Mouse (Mus musculus): ENCODE measurements around the gene Htra1.

Htra1 gene

DNA sequence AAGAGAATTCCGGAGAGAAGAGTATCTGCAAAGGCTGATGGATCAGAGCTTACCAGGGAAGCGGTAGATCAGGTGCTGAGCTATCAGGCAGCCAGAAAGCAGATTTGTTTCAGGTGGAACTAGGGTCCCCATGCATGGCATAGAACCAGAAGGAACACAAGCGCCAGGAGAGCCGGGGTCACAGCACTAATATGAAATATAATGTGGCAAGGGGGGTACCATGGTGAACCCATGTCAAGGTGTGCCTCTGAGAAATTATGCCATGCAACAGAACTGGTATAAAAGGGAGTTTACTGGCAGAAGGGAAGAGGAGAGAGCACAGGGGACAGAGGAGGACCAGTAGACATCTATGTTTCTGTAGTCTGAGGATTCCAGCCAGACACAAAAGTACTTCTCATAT lies 1.3 kb upstream of the Htra1 start:
- no peak for DNase-seq (ENCODE audit: low spot score in 2 of 2)

DNA sequence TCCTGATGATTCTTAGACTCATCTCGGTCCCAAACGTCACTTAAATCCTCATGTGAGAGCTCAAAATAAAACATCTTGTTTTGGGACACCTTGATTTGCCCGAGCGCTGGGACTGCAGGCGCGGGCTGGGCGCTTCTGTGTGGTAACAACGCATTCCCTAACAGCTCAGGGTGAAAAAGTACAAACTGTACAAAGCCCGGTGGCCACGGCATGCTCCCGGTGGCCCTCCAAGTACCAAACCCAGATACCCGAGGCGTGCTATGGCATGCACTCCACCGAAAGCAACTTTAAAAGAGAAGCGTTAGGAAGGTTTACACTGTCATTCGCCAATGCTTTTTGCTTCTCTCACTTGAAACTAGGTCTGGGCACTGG lies 504 bp upstream of the Htra1 start:
- DNase-seq (ENCODE audit: low spot score in 2 of 2): no peak

DNA sequence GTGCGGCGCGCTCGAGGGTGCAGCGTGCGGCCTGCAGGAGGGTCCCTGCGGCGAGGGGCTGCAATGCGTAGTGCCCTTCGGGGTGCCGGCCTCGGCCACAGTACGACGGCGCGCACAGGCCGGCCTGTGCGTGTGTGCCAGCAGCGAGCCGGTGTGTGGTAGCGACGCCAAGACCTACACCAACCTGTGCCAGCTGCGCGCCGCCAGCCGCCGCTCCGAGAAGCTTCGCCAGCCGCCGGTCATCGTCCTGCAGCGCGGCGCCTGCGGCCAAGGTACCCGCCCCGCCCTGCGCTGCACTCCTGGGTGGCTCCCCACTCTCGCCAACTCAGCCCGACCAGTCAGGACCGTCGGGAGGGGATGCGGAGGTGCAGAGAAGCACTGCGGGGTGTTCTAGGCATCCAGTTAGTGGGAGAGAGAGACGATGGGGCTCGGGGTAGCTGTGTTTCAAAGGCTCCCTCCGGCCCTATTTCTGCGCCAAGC lies 601 bp downstream of the Htra1 start:
- DNase-seq (ENCODE audit: low spot score in 2 of 2): no peak

DNA sequence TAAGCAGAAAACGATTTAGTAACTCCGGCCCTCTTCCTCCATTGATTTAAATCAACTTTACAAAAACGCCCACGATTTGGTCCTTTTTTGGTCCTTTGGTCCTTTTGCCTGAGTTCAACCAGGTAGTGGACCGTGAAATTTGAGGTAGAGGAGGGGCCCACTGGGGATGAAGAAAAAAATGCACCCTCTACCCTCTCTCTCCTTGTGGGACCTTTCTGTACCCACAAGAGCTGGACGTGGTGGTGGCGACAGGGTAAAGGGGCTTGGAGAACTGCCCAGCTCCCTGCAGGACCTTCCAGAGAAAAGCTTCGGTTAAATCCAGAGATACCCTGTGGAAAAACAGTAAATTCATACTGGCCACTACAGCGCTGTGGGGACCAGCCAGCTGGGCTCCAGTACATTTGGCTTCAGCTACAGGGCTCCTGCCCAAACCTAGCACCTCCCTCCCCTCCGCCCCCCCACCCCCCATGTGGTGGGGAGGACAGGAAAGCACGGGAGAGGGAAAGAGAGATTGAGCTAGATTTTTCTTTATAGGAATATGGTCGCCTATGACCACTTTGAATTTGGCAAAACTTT lies 1.4 kb downstream of the Htra1 start:
- no peak for DNase-seq (ENCODE audit: low spot score in 2 of 2)

DNA sequence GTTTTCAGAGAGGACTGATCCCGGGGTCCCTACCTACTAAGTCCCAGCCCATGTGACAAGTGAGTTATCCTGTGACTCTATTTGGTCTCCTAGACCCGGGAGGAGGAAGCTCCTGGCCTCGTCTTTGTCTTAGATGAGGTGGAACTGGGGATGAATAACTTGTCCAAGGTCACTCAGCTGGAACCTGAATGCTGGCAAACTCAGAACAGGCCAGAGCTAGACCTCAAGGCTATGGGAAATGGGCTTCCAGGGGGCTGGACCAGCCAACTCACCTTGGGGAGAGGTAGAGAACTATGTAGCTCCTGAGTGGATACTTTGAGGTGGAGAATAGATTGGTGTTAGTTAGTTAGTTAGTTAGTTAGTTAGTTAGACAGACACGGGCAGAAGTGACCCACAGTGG lies 2.1 kb downstream of the Htra1 start:
- no peak for DNase-seq (ENCODE audit: low spot score in 2 of 2)

DNA sequence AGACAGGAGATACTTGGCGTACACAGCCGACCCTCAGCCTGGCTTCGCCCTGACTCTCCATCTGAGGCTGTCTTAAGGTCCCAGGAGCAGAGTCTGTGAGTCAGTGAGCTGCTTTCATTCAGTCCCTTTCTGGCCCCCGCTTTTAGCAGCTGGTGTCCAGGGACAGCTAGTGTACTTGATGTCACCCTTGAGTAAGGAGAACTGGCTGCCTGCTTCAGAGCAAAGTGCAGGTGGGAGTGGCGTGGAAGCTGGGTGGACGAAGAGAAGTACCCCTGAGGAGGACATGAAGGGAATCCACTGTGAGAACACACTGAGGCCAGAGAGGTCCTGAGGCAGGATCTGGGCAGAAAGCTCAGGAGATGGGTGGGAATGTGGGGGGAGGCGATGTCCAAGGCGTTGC lies 3.0 kb downstream of the Htra1 start:
- no peak for DNase-seq (ENCODE audit: low spot score in 2 of 2)

DNA sequence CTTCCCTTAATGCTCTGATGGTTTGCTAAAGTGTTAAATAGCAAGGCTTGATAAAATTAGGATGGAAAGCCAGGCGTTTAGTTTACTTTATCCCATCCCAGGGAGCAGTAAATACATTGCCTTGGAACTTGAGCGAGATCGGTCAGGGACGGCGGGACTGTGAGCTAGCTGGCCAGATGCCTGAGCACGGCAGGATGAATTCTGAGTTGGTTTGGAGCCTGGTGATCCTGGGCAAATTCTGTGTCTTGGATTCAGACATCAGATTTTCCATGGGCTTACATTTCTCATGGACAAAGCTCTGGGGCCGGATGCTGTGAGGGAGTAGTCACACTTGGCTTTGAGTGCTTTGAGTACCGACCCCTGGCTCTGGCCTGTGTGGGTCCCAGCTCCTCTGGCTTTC lies 4.8 kb downstream of the Htra1 start:
- no peak for DNase-seq (ENCODE audit: low spot score in 2 of 2)

DNA sequence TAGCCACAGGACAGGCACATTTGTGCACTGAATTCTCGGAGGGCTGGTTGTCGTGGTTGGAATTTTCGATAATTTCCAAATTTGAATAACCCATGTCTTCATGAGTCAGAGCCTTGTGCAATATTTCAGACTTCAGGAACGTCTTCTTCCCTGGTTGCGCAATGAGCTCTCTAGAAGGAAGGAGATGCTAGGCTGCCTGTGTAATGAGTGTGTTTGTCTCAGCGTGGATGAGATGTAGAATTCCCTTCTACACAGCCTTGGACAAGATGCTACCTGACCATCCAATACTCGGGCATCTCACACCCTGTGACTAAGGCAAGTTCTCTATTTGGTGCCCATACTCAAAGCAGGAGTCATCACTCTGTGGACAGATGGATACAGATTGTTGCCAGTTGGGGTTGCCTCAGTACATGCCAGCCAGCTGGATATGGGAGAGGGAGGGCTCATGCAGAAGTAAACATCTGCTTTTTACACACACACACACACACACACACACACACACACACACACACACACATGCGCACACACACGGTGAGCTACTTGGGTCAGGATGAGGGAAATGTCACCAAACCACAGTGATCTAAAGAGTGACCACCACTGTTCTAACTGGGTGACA lies 7.5 kb downstream of the Htra1 start:
- DNase-seq (ENCODE audit: low spot score in 2 of 2): no peak

DNA sequence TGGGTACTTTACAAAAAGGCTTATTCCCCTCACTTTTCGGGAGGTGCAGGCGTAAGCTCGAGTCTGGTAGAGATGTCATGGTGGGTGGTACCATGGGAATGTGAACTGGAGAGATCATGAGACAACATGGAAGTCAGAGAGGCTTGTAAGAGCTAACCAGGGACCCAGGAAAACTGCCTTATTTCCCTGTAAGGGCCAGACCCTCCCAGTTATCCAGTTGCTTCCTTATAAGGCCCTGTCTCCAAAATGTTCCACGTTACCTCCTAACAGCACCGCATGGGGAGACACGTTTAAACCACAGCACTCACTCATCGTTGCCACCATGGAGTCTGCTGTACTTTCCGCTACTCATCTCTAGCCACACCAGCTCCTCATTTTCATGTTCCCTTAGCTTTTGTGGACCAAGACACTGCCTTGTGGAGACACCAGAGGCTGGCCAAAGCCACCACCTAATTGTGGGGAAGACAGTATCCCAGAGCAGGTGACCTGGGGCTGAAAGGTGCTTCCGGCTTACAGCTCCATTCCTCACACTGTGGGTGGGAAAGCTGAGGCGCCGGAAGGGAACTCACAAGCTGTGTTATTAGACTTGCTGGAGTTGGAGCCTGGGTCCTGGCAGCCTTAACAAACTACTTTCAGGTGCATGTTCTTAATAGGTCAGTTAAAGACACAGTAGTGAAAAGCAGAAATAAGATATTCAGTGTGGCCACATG lies 9.0 kb downstream of the Htra1 start:
- DNase-seq (ENCODE audit: low spot score in 2 of 2): no peak

DNA sequence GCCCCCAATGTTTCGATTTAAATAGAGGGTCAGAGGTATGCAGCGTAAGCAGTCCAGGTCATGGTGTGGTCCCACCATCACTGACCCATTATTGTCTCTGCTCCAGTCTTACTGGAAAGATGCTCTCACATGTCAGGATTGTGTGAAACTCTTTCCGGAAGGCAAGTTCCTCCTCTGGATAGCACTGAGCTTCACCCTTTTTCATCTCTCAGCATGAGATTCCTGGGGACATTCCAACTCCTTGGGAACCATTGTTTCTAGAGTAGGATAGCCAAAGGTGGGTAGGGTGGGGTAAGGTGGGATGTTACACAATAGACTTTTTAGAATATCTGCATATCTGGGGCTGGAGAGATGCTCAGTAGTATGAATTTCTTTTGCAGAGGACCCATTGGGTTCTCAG lies 9.8 kb downstream of the Htra1 start:
- no peak for DNase-seq (ENCODE audit: low spot score in 2 of 2)

DNA sequence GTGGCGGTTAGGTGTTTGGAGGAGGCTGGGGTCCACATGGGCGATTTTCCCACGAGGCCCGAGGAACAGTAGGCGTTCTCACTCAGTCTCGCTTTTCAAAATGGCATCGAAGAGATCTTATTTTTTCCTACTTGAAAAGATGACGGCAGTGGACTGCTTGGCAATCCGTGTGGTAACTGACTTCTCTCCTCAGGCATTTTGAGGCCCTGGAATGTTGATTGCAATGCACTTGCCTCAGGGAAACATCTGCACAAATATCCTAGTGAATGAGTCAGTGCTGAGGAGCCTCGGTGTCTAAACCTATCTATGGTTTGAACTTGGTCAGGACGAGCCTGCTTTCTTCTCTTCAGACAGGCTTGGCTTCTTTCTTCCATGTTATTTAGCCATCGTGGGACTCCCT lies 10.4 kb downstream of the Htra1 start:
- no peak for DNase-seq (ENCODE audit: low spot score in 2 of 2)

DNA sequence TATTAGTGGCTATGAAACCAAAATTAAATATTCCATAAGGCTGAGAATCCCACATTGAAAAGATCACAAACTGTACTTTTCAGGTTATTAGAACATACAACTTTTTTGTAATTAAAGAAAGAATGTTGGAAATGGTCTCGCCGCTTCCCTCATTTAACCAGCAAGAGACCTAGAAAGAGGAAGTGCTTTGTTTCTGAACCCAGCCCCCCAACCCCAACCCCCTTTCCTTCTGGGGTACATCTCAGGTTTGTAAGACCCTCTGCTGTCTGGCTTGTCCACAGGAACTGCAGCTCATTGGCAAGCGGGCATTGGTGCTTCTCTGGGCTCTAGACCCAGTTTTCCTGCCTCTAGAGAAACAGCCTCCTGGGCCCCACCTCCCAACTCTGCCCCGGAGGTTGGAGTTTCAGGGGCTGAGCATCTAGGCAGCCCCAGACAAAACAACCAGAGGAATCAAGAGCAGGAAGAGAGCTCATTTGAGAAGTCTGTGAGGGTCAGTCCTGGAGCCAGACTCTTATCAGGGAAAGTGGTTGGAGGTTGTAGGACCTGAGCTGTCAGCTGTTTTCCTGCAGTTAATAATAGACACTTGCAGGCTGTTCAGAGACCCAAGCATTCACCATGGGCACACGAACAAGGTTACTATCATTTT lies 12.8 kb downstream of the Htra1 start:
- DNase-seq (ENCODE audit: low spot score in 2 of 2): no peak

DNA sequence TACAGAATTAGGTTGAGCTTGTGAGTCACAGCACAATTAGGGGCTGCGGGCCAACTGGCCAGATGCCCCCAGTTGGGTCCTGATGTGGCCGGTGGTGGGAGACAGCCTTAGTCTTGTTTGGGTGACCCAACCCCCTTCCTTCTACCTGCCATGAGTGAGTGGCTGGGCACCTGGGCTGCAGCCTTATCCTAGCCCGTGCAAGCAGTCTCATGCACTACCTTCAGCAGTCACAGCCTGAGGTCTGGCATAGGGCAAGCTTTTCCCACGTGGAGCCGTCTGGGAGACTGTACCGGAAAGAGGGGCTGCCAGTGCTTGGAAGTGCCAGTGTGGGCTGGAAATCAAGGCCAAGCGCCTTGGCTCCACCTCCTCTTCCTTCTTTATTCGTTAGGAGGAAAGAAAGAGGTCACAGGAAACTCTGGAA lies 13.4 kb downstream of the Htra1 start:
- peak in 1 of 2 experiments; percentile 47 for DNase-seq (ENCODE audit: low spot score in 2 of 2)

DNA sequence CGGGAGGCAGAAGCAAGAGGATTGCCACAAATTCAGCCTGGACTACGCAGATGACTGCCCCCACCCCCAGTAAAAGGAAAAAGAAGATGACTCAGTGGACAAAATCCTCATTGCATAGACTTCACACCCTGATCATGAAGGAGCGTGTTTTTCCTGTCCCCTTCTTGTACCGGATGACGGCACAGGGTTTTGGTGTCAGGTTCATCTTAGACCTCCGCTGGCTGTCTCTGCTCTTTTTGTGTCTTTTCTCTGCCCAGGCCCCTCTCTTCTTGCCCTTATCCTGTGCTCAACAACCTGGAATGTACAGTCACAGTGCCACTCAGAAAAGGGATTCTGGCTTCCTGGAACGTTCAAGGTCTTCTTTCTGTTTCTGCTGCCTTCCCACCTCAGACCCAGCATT lies 14.6 kb downstream of the Htra1 start:
- no peak for DNase-seq (ENCODE audit: low spot score in 2 of 2)

DNA sequence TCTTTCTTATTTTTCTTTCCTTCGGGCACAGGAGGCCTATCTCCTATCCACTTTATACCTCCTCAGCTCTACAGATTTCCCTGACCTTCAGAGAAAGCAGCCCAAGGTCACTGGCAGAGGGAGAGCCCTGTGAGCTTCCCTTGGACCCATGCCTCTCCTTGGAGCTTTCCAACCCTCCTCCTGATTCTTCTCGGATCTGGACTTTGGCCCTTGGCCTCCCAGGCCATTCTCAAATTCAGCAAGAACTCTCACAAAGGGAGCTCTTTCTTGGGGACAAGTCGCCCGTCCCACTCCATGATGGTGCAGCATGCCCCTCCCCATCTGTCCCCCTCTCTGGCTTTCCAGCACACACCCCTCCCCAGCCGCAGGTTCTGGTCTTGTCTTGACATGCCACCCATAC lies 15.1 kb downstream of the Htra1 start:
- no peak for DNase-seq (ENCODE audit: low spot score in 2 of 2)

DNA sequence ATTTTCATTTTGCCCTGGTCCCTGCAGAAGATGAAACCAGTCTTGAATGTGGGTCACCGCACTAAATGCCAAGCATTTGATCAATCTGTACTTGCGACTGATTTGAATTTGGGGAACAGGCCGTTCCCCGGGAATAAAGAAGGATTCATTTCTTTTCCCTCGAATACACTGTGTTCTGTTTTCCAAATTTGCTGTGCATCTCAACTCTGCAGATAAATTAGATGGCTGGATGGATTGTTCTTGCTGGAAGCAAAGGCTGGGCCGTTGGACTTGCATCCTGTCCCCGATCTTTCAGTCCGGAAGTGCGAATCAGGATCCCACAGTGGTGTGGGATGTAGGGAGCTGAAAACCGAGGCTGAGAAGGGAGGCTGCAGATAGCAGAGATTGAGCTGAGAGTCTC lies 17.5 kb downstream of the Htra1 start:
- DNase-seq (ENCODE audit: low spot score in 2 of 2): peak in 1 of 2 experiments; percentile 39

DNA sequence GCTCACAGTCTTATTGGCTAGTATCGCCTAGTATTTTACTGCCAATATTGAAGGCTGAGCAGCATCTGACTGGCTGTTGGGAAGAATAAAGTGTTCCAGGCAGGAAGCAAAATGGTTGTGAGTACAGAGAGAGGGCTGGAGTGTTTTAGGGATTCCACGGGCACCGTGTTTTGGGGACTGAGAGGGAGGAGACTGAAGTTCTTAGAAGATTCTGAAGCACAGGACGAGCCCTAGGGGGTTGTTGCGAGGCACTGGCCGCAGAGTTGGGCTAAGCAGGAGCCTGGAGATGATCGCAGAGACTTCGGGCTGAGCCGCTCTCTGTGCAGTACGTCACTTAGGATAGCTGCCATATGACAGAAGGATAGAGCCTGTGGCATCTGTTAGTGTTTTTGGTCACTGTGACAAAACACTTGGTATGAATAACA lies 18.3 kb downstream of the Htra1 start:
- no peak for DNase-seq (ENCODE audit: low spot score in 2 of 2)

DNA sequence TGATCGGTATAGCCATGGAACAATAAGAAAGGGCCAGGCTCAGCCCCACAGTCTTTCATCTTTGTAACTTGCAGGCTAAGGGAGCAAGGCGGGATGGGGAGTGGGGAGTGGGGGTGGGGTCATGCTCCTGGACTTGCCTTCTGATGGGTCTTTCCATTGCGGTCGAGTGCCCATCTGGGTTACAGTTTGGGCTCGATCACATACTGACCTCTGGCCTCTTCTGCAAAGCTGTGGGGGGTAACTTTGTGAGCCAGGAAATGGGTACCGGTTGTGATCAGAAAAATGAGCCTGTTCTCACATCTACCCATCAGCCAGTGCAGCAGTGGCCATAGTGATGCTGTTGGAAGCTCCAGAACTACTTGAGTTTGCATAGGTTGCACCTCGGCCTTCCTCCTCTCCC lies 22.6 kb downstream of the Htra1 start:
- no peak for DNase-seq (ENCODE audit: low spot score in 2 of 2)

DNA sequence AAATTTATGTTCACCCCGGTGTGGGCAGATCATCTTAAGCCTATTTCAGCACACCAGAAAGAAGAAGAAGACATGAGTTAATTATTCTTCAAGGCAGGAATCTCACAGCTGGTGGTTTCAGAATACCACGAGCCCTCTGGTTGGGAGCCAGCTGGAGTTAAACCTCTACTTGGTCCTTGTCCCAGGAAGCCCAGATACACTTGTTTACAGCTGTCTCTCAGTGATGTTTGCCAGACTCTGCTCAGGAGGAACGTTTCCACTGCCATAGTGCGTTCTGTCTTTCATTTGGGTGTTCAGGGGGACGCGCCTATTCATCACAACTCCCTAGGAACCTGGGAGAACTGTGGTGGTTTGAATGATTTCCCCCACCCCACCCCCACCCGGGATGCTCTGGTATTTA lies 24.0 kb downstream of the Htra1 start:
- DNase-seq (ENCODE audit: low spot score in 2 of 2): peak in 1 of 2 experiments; percentile 60

DNA sequence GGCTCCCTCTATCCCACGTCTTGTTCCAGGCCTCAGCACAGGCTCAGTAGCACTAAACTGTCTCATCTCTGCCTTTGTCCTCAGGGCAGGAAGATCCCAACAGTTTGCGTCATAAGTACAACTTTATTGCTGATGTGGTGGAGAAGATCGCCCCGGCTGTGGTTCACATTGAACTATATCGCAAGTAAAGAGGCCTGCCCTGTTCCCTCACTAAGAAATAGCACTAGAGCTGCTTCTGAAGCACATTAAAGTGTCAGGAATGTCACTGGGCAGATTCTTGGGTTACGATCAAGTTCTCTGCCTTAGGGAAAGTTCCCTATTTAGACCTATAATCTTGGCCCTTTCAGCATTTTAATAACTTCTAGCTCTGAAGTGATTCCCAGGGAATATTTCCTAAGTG lies 25.5 kb downstream of the Htra1 start:
- DNase-seq (ENCODE audit: low spot score in 2 of 2): no peak

DNA sequence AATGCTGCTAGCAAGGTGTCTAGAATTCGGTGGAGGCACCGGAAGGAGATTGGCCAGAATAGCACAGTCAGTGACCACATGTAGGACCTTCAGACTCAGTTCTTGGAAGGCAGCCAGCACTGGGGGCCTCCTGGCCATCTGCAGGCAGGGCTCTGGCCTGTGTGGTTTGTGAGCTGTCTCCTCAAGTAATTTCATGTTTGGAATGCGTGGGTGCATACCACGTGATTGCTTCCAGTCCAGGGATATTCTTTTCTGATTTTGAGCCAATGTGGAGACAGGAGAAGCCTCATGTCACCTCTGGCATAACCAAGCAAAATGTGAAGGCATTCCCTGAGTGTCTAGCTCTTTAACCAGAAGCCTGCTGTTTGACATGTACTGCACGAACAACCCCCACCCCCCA lies 28.8 kb downstream of the Htra1 start:
- peak in 1 of 2 experiments; percentile 24 for DNase-seq (ENCODE audit: low spot score in 2 of 2)

DNA sequence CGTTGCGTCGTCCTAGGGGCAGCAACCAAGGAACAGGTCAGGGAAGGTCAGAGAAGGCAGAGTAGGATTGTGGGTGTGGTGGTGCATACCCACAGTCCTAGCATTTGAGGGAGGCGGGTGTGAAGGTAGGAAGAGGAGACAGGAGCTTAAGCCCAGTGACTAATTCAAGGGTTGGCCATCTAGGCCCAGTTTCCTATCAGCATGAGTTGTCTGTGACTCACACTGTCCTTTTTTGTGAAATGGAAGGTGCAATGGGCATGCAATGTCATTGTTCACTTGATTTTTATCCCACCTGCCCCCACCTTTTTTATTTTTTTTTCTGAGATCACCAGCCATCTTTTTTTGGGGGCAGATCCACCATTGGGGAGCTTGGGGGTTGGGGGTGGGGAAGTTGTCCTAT lies 29.5 kb downstream of the Htra1 start:
- no peak for DNase-seq (ENCODE audit: low spot score in 2 of 2)

DNA sequence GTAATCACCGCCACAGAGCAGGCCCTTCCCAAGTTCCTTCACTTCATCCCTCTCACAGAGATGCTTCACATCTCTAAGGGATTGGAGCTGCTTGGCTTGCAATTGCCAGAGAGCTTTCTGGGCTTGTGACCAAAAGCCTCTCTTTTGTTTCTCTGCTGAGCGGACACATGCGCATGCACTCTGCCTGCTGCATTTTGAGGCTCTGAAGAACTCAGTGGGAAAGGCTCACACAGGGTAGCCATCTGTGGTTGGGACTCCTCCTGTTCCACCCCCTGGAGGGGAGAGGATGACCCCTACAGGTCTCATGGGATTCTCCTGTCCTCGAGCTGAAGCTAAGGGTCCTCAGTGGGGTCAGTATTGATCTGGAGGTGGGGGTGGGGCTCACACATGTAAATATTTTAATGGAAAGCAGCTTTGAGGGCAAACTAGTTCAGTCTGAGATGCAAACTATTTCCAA lies 30.0 kb downstream of the Htra1 start:
- peak in 1 of 2 experiments; percentile 64 for DNase-seq (ENCODE audit: low spot score in 2 of 2)

All from left cerebral cortex, adult 9 months (tissue).